Mouse (Mus musculus) heart, postnatal 0 days (tissue): Measurements from ENCODE around the gene Rps24.

Experiments used
- CTCF ChIP-seq: IDR thresholded peaks from 2 replicates; pipeline ENCODE4 v1.5.1; 2016; ENCODE audit warnings: antibody characterized with exemption, control low read depth, low read depth
- EP300 ChIP-seq: IDR thresholded peaks from 2 replicates; pipeline ENCODE4 v1.6.1; 2016; ENCODE audit warnings: antibody characterized with exemption, low read depth

DNA sequence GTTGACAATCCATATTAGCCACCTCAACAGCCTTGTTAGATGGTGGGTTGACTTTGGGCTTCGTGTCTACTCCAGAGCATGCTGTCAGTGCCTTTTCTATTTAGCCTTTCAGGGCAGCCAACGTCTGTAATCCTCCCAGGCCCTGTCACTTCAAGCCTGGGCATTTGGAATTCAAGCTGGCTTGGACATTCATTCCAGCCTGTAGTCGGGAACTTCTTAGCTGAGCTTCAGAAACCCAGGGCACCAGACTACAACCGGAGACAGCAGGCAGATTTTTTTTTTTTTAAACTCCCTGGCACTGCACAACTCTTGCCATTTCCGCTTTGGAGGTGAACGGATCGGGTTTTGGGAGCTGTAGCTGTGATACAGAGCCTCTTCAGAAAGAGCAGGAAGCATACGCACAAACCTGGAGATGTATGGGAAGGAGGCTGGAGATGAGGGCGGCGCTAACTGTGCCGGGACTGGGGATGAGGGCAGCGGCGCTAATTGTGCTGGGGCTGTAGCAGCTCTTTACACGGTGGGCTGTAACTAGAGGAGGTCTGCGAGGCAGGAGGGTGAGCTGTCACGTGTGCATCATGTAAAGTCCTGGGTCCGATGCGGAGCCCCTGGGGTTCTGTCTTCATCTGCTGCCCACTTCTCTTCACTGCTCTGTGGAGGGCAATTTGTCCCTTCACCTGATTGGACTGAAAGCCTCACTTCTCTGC, 21.3 kb downstream of the Rps24 start:
- TF ChIP-seq EP300 (no peak), CTCF (no peak)
